Mouse (Mus musculus) olfactory bulb, adult 2 months (tissue): ENCODE data around the gene Crybb1.

Source experiments
- CTCF ChIP-seq: fragments of 200-500 bp; IDR thresholded peaks from 2 replicates; pipeline ENCODE4 v1.5.1; 2012; ENCODE audit warnings: low read depth, mild to moderate bottlenecking, low read length, moderate library complexity; ENCODE audit not compliant: insufficient read depth
- POLR2A ChIP-seq: fragments of 200-500 bp; IDR thresholded peaks from 2 replicates; pipeline ENCODE4 v1.6.1; 2012; ENCODE audit warnings: mild to moderate bottlenecking, low read depth, low read length, moderate library complexity; ENCODE audit not compliant: insufficient read depth

DNA sequence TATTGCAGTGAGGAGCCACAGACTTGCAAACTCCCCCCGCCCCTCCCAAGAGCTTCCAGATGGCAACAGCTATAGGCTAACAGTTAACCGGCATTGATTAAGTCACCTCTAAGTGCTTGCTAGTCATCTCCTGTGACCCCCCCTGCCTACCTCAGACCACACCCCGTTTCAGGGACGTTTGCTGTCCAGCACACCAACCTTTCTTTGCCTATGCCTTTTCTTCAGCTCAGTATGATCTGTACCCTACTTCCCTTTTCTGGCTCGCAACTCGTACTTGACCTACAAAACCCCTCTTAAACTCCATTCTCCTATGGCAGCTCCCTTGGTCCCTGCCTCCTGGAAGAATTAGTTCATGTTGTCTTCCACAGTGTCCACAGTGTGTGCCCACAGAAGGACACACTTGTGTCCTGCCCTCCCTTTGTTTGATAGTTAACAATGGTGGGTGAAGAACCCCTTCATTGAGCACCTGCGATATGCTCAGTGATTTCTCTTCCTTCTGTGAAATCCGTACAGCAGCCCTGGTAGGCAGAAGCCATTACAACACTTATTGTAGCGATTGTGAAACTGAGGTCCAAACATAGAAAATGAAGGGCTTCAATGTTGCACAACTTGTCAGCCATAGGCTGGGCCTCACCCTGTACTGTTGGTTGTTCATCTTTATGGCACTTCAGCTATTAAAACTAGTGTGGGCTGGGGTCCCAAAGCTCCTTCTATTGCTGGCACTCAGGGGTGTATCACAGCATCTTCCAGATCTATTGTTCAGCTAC is 10.6 kb downstream of the Crybb1 start:
- TF ChIP-seq CTCF (no peak), POLR2A (no peak)
